Mouse (Mus musculus): ENCODE measurements around the gene Catsperg1.
"Not testable (repeated sequence)": the region's sequence is repeated elsewhere in the genome, so short reads cannot be mapped to it uniquely, and the experiment has no call there.

The Catsperg1 gene

DNA sequence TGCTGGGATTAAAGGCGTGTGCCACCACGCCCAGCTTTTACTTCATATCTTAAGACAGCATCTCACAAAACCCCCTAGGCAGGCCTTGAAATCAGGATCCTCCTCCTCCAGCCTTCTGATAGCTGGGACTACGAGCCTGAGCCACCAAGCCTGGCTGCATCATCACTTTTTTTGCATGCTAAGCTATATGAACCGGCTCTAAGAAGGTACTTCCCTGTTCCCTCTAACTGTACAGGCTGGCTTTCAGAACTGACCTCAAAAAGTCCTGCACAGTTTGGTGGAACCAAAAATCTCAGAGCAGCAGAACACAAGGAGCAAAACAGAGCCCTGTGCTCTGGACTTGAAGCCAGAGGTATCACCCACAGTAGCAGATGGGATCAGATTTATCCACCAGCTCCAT lies 14.4 kb upstream of the Catsperg1 start:
- no peak for DNase-seq

GRCm38 (mm10) chr7:29225520-29225919 lies 11.7 kb upstream of the Catsperg1 start:
- no peak for DNase-seq

DNA sequence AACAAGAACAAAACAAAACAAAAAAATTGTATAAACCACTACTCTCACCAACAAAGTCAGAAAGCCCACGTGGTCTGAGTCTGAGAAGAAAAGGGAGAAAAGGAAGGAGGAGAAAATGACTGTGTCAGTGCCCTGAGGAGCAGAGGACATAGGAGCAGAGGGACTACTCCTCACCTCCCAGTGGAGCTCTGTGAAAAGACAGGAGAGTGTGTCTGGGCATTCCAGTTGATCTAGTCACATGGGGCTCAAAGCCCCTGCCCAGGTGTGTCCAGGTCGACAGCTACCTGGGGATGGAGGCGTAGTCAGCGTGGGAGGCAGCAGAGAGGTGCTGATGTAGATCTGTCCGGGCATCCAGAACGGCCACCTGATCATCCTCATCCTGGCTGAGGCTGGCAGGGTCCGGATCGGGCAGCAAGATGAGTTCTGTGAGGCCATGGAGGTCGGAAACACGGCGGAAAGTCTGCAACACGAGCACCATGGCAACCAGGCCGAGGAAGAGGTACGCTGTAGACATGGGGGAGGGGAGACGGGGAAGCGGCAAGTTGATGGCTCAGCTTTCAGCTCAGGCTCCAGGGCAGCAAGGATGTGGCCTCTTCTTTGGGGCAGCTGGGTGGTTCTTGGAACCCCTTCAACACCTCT lies 11.0 kb upstream of the Catsperg1 start:
- DNase-seq = no peak

- no peak for DNase-seq
Observed at GRCm38 (mm10) chr7:29214846-29215245, 1.0 kb upstream of the Catsperg1 start.

- no peak for DNase-seq
Observed at GRCm38 (mm10) chr7:29214236-29214635, 401 bp upstream of the Catsperg1 start.

- not testable (repeated sequence) for DNase-seq
Observed at GRCm38 (mm10) chr7:29212775-29213560, 867 bp downstream of the Catsperg1 start.

DNA sequence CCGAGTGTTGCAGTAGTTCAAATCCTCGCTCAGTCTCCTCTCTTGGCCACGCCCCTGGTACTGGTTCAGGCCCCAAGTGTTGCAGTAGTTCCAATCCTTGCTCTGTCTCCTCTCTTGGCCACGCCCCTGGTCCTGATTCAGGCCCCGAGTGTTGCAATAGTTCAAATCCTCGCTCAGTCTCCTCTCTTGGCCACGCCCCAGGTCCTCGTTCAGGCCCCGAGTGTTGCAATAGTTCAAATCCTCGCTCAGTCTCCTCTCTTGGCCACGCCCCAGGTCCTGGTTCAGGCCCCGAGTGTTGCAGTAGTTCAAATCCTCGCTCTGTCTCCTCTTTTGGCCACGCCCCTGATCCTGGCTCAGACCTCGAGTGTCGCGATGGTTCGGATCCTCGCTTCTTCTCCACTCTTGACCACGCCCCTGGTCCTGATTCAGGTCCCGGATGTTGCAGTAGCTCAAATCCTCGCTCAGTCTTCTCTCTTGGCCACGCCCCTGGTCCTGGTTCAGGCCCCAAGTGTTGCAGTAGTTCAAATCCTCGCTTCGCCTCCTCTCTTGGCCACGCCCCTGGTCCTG lies 1.6 kb downstream of the Catsperg1 start:
- no peak for DNase-seq

- DNase-seq = peak; percentile 53
Observed at GRCm38 (mm10) chr7:29211415-29212198, 2.2 kb downstream of the Catsperg1 start.

- not testable (repeated sequence) for DNase-seq
Observed at GRCm38 (mm10) chr7:29211013-29211412, 2.8 kb downstream of the Catsperg1 start.

DNA sequence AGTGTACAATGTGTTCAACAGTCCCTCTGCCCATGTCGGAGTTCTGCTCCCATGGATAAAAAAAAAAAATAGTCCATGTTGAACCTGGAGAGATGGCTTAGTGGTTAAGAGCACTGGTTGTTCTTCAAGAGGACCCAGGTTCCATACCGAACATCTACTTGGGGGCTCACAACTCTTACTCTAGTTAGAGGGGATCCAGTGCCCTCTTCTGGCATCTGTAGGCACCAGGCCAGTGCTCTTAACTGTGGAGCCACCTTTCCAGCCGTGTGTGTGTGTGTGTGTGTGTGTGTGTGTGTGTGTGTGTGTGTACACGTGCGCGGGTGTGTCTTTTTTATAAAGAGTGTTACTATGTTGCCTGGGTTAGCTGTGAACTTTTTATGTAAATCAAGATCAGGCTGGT lies 11.3 kb downstream of the Catsperg1 start:
- no peak for DNase-seq

DNA sequence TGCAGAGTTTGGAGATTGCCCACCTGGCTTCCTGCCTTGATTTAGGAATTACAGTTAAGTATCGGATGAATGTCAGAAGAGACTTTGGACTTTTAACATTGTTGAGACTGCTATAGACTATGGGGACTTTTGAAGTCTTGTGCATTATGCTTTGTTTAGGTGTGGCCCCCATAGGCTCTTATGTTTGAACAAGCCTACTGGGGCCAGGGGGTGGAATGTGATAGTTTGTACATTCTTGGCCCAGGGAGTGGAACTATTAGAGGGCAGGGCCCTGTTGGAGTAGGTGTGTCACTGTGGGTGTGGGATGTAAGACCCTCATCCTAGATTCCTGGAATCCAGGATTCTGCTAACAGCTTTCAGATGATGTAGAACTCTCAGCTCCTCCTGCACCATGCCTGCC lies 19.6 kb downstream of the Catsperg1 start:
- not testable (repeated sequence) for DNase-seq

- not testable (repeated sequence) for DNase-seq
Observed at GRCm38 (mm10) chr7:29181323-29181722, 32.5 kb downstream of the Catsperg1 start.

DNA sequence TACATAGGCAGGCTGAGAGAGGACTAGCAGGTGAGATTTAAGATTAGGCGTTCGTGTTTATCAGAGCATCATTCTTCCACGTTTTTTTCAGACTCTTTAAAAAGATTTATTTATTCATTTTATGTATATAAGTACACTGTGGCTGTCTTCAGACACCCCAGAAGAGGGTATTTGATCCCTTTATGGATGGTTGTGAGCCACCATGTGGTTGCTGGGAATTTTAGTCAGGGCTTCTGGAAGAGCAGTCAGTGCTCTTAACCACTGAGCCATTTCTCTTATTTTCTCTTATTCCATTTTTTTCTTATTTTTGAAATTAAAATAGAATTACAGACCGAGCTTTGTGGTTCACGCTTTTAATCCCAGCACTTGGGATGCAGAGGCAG lies 33.0 kb downstream of the Catsperg1 start:
- no peak for DNase-seq

GRCm38 (mm10) chr7:29180077-29180853 lies 33.6 kb downstream of the Catsperg1 start, which contains the start of gene Psmd8:
Gene Psmd8 (minus strand): TSS chr7:29180701.
- DNase-seq = peak; percentile 88

DNA sequence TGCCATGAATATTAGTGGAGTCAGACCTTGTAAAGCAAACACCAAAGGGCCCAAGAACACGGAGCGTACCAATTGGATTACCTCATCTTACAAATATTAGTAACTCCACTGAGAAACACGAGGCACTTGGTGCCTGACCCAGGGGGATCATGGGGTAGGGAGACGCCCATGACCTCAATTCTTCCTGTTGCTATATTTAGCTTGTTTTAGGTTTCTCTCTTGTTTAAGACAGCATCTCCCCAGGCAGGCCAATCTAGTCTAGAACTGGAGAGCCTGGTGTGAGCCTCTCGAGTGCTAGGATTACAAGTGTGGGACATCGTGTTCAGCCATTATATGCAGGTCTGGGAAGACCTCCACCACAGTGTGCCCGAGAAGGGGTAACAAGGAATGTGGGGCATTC lies 34.5 kb downstream of the Catsperg1 start:
- DNase-seq = no peak

- DNase-seq = no peak
Observed at GRCm38 (mm10) chr7:29178106-29178505, 35.7 kb downstream of the Catsperg1 start.

GRCm38 (mm10) chr7:29172390-29173016 lies 41.3 kb downstream of the Catsperg1 start:
- DNase-seq = no peak

DNA sequence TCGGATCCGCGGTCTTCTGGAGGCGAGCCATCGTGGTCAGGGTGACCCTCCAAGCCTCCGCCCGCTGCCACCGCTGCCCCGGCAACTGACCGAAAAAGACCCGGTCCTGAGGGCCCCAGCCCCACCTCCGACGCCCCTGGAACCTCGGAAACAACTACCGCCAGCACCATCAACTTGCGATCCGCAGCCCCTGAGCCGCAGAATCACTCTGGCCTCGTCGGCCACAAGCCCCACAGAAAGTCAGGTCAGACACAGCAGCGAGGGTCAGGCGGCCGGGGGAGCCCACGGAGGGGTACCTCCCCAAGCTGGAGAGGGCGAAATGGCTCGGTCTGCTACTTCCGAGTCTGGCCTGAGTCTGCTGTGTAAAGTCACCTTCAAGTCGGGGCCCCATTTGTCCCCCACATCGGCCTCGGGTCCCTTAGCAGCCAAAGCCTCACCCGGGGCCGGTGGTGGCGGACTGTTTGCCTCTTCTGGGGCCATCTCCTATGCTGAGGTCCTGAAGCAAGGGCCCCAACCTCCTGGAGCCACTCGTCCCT lies 42.2 kb downstream of the Catsperg1 start:
- peak; percentile 30 for DNase-seq

GRCm38 (mm10) chr7:29170755-29171561 lies 42.9 kb downstream of the Catsperg1 start:
- no peak for DNase-seq

- peak; percentile 44 for DNase-seq
Observed at GRCm38 (mm10) chr7:29170066-29170754, 43.6 kb downstream of the Catsperg1 start, which contains the start of the genes Ggn and Spred3. Gene Ggn (plus strand): TSS chr7:29170210. Gene Spred3 (minus strand): TSS chr7:29170411.

Data from right cerebral cortex, postnatal 4 days (tissue).